Mouse (Mus musculus): Measurements from ENCODE around the gene Gpr137.
"Not testable (repeated sequence)": the region's sequence is repeated elsewhere in the genome, so short reads cannot be mapped to it uniquely, and the experiment has no call there.

Gene Gpr137

GRCm38 (mm10) chr19:6903031-6903430, 39.2 kb downstream of the Gpr137 start:
- DNase-seq = no peak

DNA sequence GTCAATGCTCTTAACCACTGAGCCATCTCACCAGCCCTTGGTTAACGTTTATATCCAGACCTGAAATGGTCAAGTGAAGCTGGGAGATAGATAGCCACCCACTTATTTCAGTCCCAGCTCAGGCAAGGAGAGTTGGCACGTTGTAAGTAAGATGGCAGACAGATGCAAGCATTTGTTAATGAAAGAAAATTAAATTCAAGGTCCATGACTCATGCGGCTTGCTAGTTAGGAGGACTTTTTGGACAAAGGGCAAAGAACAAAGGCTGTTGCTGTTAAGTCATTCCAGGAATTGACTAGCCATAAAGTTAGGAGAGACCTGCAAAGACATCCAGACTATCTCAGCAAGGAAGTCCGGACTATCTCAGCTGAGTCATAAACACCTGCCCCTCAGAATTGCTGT, 42.6 kb downstream of the Gpr137 start:
- DNase-seq = no peak

GRCm38 (mm10) chr19:6895608-6896305, 46.5 kb downstream of the Gpr137 start:
- not testable (repeated sequence) for DNase-seq

DNA sequence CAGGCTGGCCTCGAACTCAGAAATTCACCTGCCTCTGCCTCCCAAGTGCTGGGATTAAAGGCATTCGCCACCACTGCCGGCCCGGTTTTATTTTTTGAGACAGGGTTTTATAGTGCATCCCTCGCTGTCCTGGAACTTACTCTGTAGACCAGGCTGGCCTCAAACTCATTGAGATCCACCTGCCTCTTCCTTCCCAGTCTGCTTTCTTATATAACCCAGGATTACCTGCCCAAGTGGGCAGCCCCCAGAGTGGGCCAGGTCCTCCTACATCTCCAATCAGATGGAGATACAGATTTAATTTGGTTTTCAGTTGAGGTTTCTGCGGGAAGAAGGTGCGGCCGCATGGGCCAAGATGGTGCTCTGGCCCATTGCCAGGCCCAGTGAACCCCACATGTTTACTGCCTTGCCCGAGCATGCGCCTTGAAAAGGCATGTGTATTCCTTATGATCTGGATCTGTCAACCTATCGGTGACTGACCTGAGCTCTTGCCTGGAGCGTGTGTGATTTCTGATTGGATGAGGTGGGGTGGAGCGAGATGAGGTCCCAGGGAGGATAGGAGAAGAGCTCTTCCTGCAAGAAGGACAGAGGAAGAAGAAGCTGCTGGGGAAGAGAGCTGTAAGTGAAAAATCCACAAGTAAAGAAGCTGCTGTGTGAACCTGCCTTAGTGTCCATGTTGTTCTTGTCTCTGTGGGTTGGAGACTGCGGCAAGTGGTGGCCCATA, 48.4 kb downstream of the Gpr137 start:
- no peak for DNase-seq

DNA sequence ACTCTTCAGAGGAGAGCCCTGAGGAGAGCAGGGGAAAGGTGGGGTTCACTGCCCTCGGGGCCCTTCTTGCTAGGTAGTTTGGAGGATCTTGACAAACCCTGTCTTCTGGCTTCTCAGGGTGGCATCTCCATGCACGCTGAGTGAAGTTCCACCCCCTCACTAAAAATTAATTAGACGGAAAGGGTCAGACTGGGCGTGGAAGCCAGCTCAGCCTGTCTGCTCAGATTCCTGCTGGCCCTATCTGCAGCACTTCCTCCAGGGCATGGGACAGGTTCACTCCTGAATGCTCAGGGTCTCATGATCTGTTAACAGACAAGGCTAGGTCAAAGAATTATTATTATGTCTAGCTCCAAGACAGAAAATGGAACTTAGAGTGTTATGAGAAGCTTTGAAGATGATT, 49.8 kb downstream of the Gpr137 start:
- DNase-seq = no peak

Data from lung, adult 18-20 months (tissue).